Mouse (Mus musculus): ENCODE data around the gene Prdx5. TPM values are rescaled to one million over a fixed set of nuclear protein-coding genes. Genes with fewer than 3 reads are reported as not detected.
"Not testable (repeated sequence)": the region's sequence is repeated elsewhere in the genome, so short reads cannot be mapped to it uniquely, and the experiment has no call there.

Gene Prdx5
- total RNA-seq, 1 experiment from 2014 or later, result 693 TPM

GRCm38 (mm10) chr19:6920741-6921636 lies 11.1 kb upstream of the Prdx5 start:
- no peak for ATAC-seq (ENCODE audit: extremely low read depth, insufficient number of reproducible peaks, low FRiP score, poor library complexity, severe bottlenecking)

- no peak for ATAC-seq (ENCODE audit: extremely low read depth, insufficient number of reproducible peaks, low FRiP score, poor library complexity, severe bottlenecking)
These were observed 10.2 kb upstream of the Prdx5 start for GRCm38 (mm10) chr19:6919876-6920740.

GRCm38 (mm10) chr19:6919431-6919830 lies 9.5 kb upstream of the Prdx5 start:
- no peak for ATAC-seq (ENCODE audit: extremely low read depth, insufficient number of reproducible peaks, low FRiP score, poor library complexity, severe bottlenecking)

- ATAC-seq (ENCODE audit: extremely low read depth, insufficient number of reproducible peaks, low FRiP score, poor library complexity, severe bottlenecking), result no peak
These were observed 8.4 kb upstream of the Prdx5 start for GRCm38 (mm10) chr19:6918321-6918720.

- no peak for ATAC-seq (ENCODE audit: extremely low read depth, insufficient number of reproducible peaks, low FRiP score, poor library complexity, severe bottlenecking)
These were observed 6.6 kb upstream of the Prdx5 start for GRCm38 (mm10) chr19:6916496-6916895.

GRCm38 (mm10) chr19:6915276-6915675 lies 5.4 kb upstream of the Prdx5 start:
- no peak for ATAC-seq (ENCODE audit: extremely low read depth, insufficient number of reproducible peaks, low FRiP score, poor library complexity, severe bottlenecking)

- ATAC-seq (ENCODE audit: extremely low read depth, insufficient number of reproducible peaks, low FRiP score, poor library complexity, severe bottlenecking), result no peak
These were observed 4.6 kb upstream of the Prdx5 start for GRCm38 (mm10) chr19:6914540-6914939.

- ATAC-seq (ENCODE audit: extremely low read depth, insufficient number of reproducible peaks, low FRiP score, poor library complexity, severe bottlenecking), result no peak
These were observed 4.1 kb upstream of the Prdx5 start for GRCm38 (mm10) chr19:6913991-6914390.

GRCm38 (mm10) chr19:6913036-6913435 lies 3.1 kb upstream of the Prdx5 start:
- no peak for ATAC-seq (ENCODE audit: extremely low read depth, insufficient number of reproducible peaks, low FRiP score, poor library complexity, severe bottlenecking)

- ATAC-seq (ENCODE audit: extremely low read depth, insufficient number of reproducible peaks, low FRiP score, poor library complexity, severe bottlenecking), result no peak
These were observed 2.5 kb upstream of the Prdx5 start for GRCm38 (mm10) chr19:6912205-6912970.

- ATAC-seq (ENCODE audit: extremely low read depth, insufficient number of reproducible peaks, low FRiP score, poor library complexity, severe bottlenecking), result no peak
These were observed 1.5 kb upstream of the Prdx5 start for GRCm38 (mm10) chr19:6911101-6912074.

GRCm38 (mm10) chr19:6910306-6910705 lies 400 bp upstream of the Prdx5 start:
- not testable (repeated sequence) for ATAC-seq (ENCODE audit: extremely low read depth, insufficient number of reproducible peaks, low FRiP score, poor library complexity, severe bottlenecking)

- ATAC-seq (ENCODE audit: extremely low read depth, insufficient number of reproducible peaks, low FRiP score, poor library complexity, severe bottlenecking), result no peak
These were observed 885 bp downstream of the Prdx5 start for GRCm38 (mm10) chr19:6909021-6909420.

- ATAC-seq (ENCODE audit: extremely low read depth, insufficient number of reproducible peaks, low FRiP score, poor library complexity, severe bottlenecking), result no peak
These were observed 1.9 kb downstream of the Prdx5 start for GRCm38 (mm10) chr19:6907811-6908540.

- ATAC-seq (ENCODE audit: extremely low read depth, insufficient number of reproducible peaks, low FRiP score, poor library complexity, severe bottlenecking), result no peak
These were observed 2.8 kb downstream of the Prdx5 start for GRCm38 (mm10) chr19:6907094-6907493.

GRCm38 (mm10) chr19:6906199-6906598 lies 3.7 kb downstream of the Prdx5 start:
- ATAC-seq (ENCODE audit: extremely low read depth, insufficient number of reproducible peaks, low FRiP score, poor library complexity, severe bottlenecking), result no peak

- no peak for ATAC-seq (ENCODE audit: extremely low read depth, insufficient number of reproducible peaks, low FRiP score, poor library complexity, severe bottlenecking)
These were observed 4.3 kb downstream of the Prdx5 start for GRCm38 (mm10) chr19:6905498-6906159.

Measured in neutrophil, adult 5-6 weeks (primary cell).